Mouse (Mus musculus) midbrain, embryonic 14.5 days (tissue): ENCODE measurements at regions not wholly inside any gene's neighbourhood (a gene's known extent, or its start where the extent isn't known, plus 50 kb on each side); places are given as distances from the start of the nearest gene placed in this dataset.

ENCODE experiments used
- ATAC-seq: fragments of 200-750 bp; cut with Nextera tagmentation; 2 replicates; pipeline ENCODE4 v1.8.0; 2017; ENCODE audit warnings: moderate number of reproducible peaks, moderate library complexity; ENCODE audit not compliant: low FRiP score, low TSS enrichment
- DNase-seq: peaks from one replicate; pipeline ENCODE4 v3.0.0-alpha.2; 2015
- H3K27ac ChIP-seq: fragments of 300-500 bp; sonication (generic); replicated peaks from 2 replicates; pipeline ENCODE4 v1.5.1; 2014; ENCODE audit warnings: mild to moderate bottlenecking, low read depth, low read length, moderate library complexity
- H3K27me3 ChIP-seq: fragments of 300-500 bp; sonication (generic); 2 replicates; pipeline ENCODE4 v1.6.1; 2014; ENCODE audit warnings: low read length, control low read depth, mixed read lengths; ENCODE audit not compliant: control insufficient read depth, insufficient read depth
- H3K36me3 ChIP-seq: fragments of 300-500 bp; sonication (generic); 2 replicates; pipeline ENCODE4 v1.6.1; 2014; ENCODE audit warnings: low read length, control low read depth; ENCODE audit not compliant: control insufficient read depth, insufficient read depth
- H3K4me1 ChIP-seq: fragments of 300-500 bp; sonication (generic); 2 replicates; pipeline ENCODE4 v1.6.1; 2014; ENCODE audit warnings: mild to moderate bottlenecking, antibody characterized with exemption, low read length, control low read depth; ENCODE audit not compliant: control insufficient read depth, insufficient read depth
- H3K4me2 ChIP-seq: fragments of 300-500 bp; sonication (generic); 2 replicates; pipeline ENCODE4 v1.6.1; 2014; ENCODE audit warnings: mild to moderate bottlenecking, low read length, moderate library complexity
- H3K4me3 ChIP-seq: fragments of 300-500 bp; sonication (generic); replicated peaks from 2 replicates; pipeline ENCODE4 v1.5.1; 2014; ENCODE audit warnings: low read depth, low read length
- H3K9ac ChIP-seq: fragments of 300-500 bp; sonication (generic); replicated peaks from 2 replicates; pipeline ENCODE4 v1.6.1; 2014; ENCODE audit warnings: mild to moderate bottlenecking, low read length, moderate library complexity
- H3K9me3 ChIP-seq: fragments of 300-500 bp; sonication (generic); 2 replicates; pipeline ENCODE4 v1.6.1; 2016; ENCODE audit warnings: low read length, control low read depth, mixed read lengths; ENCODE audit not compliant: control insufficient read depth
- WGBS: fragments of 180-500 bp; shearing (Covaris S2); extraction: QIAGEN DNeasy Blood & Tissue Kit; methylation state at CpG from one replicate; pipeline ENCODE4 v1.1.7; 2014; 5-methylcytosine and 5-hydroxymethylcytosine counted together

GRCm38 (mm10) chr7:67825636-67826280 is 66.2 kb upstream of the Synm start:
- no peak overlapping the region for H3K27ac ChIP-seq
- no peak overlapping the region for H3K4me3 ChIP-seq
- H3K9ac ChIP-seq, result no peak overlapping the region
- ATAC-seq (no peak), DNase-seq (no peak)
- H3K4me1 ChIP-seq, result no peaks in the 10 kb centered on the region
- WGBS, result 81% methylated on average over 7 of the region's 7 CpGs
- no peaks in the 10 kb centered on the region for H3K27me3 ChIP-seq
- no peaks in the 10 kb centered on the region for H3K36me3 ChIP-seq
- H3K9me3 ChIP-seq, result no peaks in the 10 kb centered on the region
- no peak overlapping the region for H3K4me2 ChIP-seq

- ATAC-seq (no peak), DNase-seq (no peak)
- no peak overlapping the region for H3K4me3 ChIP-seq
- no peak overlapping the region for H3K9ac ChIP-seq
- H3K4me2 ChIP-seq, result no peak overlapping the region
- H3K27me3 ChIP-seq, result no peaks in the 10 kb centered on the region
- H3K36me3 ChIP-seq, result no peaks in the 10 kb centered on the region
- H3K4me1 ChIP-seq, result no peaks in the 10 kb centered on the region
- WGBS, result 68% methylated on average over 8 of the region's 8 CpGs
- H3K27ac ChIP-seq, result no peak overlapping the region
- H3K9me3 ChIP-seq, result no peaks in the 10 kb centered on the region
These were observed 64.6 kb upstream of the Synm start for GRCm38 (mm10) chr7:67823943-67824645.

GRCm38 (mm10) chr7:67819551-67819950 is 60.0 kb upstream of the Synm start:
- no peak overlapping the region for H3K27ac ChIP-seq
- no peaks in the 10 kb centered on the region for H3K27me3 ChIP-seq
- ATAC-seq (no peak), DNase-seq (no peak)
- H3K4me1 ChIP-seq, result no peaks in the 10 kb centered on the region
- no peaks in the 10 kb centered on the region for H3K9me3 ChIP-seq
- no peaks in the 10 kb centered on the region for H3K36me3 ChIP-seq
- WGBS, result 92% methylated on average over 5 of the region's 5 CpGs
- H3K4me2 ChIP-seq, result no peak overlapping the region
- no peak overlapping the region for H3K9ac ChIP-seq
- no peak overlapping the region for H3K4me3 ChIP-seq

GRCm38 (mm10) chr7:67817556-67817955 is 58.0 kb upstream of the Synm start:
- Histone ChIP-seq H3K4me3 (no peak overlapping the region), H3K9me3 (no peaks in the 10 kb centered on the region), H3K4me1 (no peaks in the 10 kb centered on the region), H3K36me3 (no peaks in the 10 kb centered on the region), H3K27ac (no peak overlapping the region), H3K9ac (no peak overlapping the region), H3K27me3 (no peaks in the 10 kb centered on the region), H3K4me2 (no peak overlapping the region)
- DNase-seq, result no peak
- 95% methylated on average over 6 of the region's 6 CpGs for WGBS
- no peak for ATAC-seq

- Histone ChIP-seq H3K4me3 (no peak overlapping the region), H3K9ac (no peak overlapping the region), H3K27me3 (no peaks in the 10 kb centered on the region), H3K9me3 (no peaks in the 10 kb centered on the region), H3K36me3 (no peaks in the 10 kb centered on the region), H3K4me1 (no peaks in the 10 kb centered on the region), H3K27ac (no peak overlapping the region), H3K4me2 (no peak overlapping the region)
- DNase-seq, result no peak
- no peak for ATAC-seq
- 74% methylated on average over 9 of the region's 9 CpGs for WGBS
These were observed 55.3 kb upstream of the Synm start for GRCm38 (mm10) chr7:67814861-67815260.
